Mouse (Mus musculus): ENCODE data around the gene Ldb1. TPM values are rescaled to one million over a fixed set of nuclear protein-coding genes. Genes with fewer than 3 reads are reported as not detected.

The Ldb1 gene
- polyA plus RNA-seq, 1 experiment from 2014 or later, result 93.9 TPM

DNA sequence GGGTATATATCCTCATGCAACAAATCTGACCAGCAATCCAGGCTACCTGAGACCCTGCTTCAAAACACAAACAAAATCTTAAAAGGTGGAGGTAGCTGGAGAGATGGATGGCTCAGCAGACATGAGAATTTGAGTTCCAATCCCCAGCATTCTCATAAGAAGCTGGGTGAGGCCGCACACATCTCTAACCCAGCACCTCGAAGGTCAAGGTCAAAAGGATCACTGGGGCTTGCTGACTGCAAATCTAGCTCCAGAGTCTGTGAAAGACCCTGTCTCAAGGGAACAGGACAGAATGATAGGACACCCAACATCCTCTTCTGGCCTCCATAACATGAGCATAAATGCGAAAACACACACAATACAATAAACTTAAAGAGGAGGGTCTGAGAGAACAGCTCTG is 53.8 kb downstream of the Ldb1 start:
- H3K4me2 ChIP-seq, result no peak overlapping the region
- H3K4me1 ChIP-seq, result no peaks in the 10 kb centered on the region
- no peaks in the 10 kb centered on the region for H3K27me3 ChIP-seq (replicated peaks)
- no peak for ATAC-seq (ENCODE audit: low FRiP score)
- no peak overlapping the region for H3K9ac ChIP-seq (replicated peaks)
- H3K4me3 ChIP-seq (replicated peaks), result no peak overlapping the region
- peaks cover 8% of the 10 kb centered on the region; the same call in 1 of the 2 replicates for H3K36me3 ChIP-seq
- no peaks in the 10 kb centered on the region for H3K9me3 ChIP-seq (replicated peaks)
- WGBS, result 93% methylated on average over 3 of the region's 3 CpGs
- no peak overlapping the region for H3K27ac ChIP-seq (replicated peaks)

DNA sequence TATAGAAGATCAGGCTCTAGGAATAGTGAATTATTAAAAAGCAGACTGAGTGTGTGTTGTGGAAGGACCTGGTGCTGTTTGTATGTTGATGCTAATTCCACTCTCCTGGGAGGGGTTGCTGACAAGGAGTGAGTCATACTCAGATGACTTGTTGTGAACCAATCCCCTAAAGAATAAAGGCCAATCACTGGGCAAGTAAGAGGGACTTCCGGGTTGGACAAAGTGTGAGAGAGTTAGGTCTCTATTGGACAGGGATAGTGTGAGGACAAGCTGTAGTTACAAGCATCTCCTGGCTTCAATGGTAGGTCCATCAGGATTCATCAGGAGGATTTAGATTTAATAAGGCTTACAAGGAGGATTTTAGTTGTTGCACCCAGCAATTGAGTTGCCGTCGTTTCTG is 56.8 kb downstream of the Ldb1 start:
- Histone ChIP-seq H3K9me3 (replicated peaks) (no peaks in the 10 kb centered on the region), H3K36me3 (peaks cover 4% of the 10 kb centered on the region; the same call in 1 of the 2 replicates), H3K27ac (replicated peaks) (no peak overlapping the region), H3K4me3 (replicated peaks) (no peak overlapping the region), H3K27me3 (replicated peaks) (no peaks in the 10 kb centered on the region), H3K4me1 (no peaks in the 10 kb centered on the region), H3K9ac (replicated peaks) (no peak overlapping the region), H3K4me2 (no peak overlapping the region)
- WGBS, result 93% methylated on average over 3 of the region's 3 CpGs
- no peak for ATAC-seq (ENCODE audit: low FRiP score)

DNA sequence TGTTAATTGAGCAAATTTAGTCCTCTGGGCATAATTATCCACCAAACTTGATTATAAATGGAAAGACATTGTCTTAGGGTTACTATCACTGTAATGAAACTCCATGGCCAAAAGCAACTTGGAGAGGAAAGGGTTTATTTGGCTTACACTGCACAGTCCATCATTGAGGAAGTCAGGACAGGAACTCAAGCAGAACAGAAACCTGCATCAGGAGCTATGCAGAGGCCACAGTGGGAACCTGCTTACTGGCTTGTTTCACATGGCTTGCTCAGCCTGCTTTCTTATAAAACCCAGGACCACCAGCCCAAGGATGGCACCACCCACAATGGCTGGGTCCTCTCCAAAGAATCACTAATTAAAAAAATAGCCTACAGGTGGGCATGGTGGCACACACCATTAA is 60.6 kb downstream of the Ldb1 start:
- Histone ChIP-seq H3K36me3 (peaks cover 4% of the 10 kb centered on the region; the same call in 1 of the 2 replicates), H3K9ac (replicated peaks) (no peak overlapping the region), H3K9me3 (replicated peaks) (no peaks in the 10 kb centered on the region), H3K4me2 (no peak overlapping the region), H3K4me1 (no peaks in the 10 kb centered on the region), H3K4me3 (replicated peaks) (no peak overlapping the region), H3K27ac (replicated peaks) (no peak overlapping the region), H3K27me3 (replicated peaks) (no peaks in the 10 kb centered on the region)
- no peak for ATAC-seq (ENCODE audit: low FRiP score)

Other genes with a start within 250 kb of the Ldb1 start
- gene Kcnip2, start 229.2 kb downstream of the Ldb1 start, polyA plus RNA-seq (2015; fragmentation: Nextera tagmentation; extraction: Ambion mirVana), result 19.1 and 19.4 TPM in 2 replicates
- gene Armh3, start 46.7 kb downstream of the Ldb1 start, polyA plus RNA-seq (2015; fragmentation: Nextera tagmentation; extraction: Ambion mirVana), result 20.5 and 21.3 TPM in 2 replicates
- gene Hps6, start 41.7 kb downstream of the Ldb1 start, polyA plus RNA-seq (2015; fragmentation: Nextera tagmentation; extraction: Ambion mirVana), result 5.4 and 7.8 TPM in 2 replicates
- gene Pprc1, start 328 bp downstream of the Ldb1 start, polyA plus RNA-seq (2015; fragmentation: Nextera tagmentation; extraction: Ambion mirVana), result 16.1 and 24.0 TPM in 2 replicates
- 59.4 and 67.9 TPM in 2 replicates for gene Nolc1, start 30.6 kb upstream of the Ldb1 start, polyA plus RNA-seq (2015; fragmentation: Nextera tagmentation; extraction: Ambion mirVana)
- 0.10 TPM in 1 of 2 replicates, not detected in the other for gene Elovl3, start 86.7 kb upstream of the Ldb1 start, polyA plus RNA-seq (2015; fragmentation: Nextera tagmentation; extraction: Ambion mirVana)
- 0.32 and 0.64 TPM in 2 replicates for gene Pitx3, start 103.1 kb upstream of the Ldb1 start, polyA plus RNA-seq (2015; fragmentation: Nextera tagmentation; extraction: Ambion mirVana)
- gene Gbf1, start 107.3 kb upstream of the Ldb1 start, polyA plus RNA-seq (2015; fragmentation: Nextera tagmentation; extraction: Ambion mirVana), result 68.8 and 76.6 TPM in 2 replicates